Mouse (Mus musculus) layer of hippocampus, postnatal 36 days (tissue): ENCODE results near the gene Gm49403. TPM values are rescaled to one million over a fixed set of nuclear protein-coding genes. Genes with fewer than 3 reads are reported as not detected.
"Not testable (repeated sequence)": the region's sequence is repeated elsewhere in the genome, so short reads cannot be mapped to it uniquely, and the experiment has no call there.

Experiments
- DNase-seq, 2 experiments: peaks; one replicate each; pipeline ENCODE4 v3.0.0; 2022
- total RNA-seq, 2 experiments: library from RNA; stranded (reverse); gene quantifications; 2 replicates each; pipeline ENCODE4 v1.2.3; 2021

Gm49403 gene
- total RNA-seq, 2 experiments from 2014 or later: not detected

GRCm38 (mm10) chr19:8871267-8872186 lies 12.2 kb upstream of the Gm49403 start, which contains the start of gene Ubxn1:
Gene Ubxn1, plus strand, starts transcription at chr19:8871496.
- peak; percentile 99 to 100 for DNase-seq

GRCm38 (mm10) chr19:8872266-8872840 lies 11.4 kb upstream of the Gm49403 start:
- DNase-seq: no peak

GRCm38 (mm10) chr19:8875031-8875430 lies 8.7 kb upstream of the Gm49403 start:
- DNase-seq: no peak

DNA sequence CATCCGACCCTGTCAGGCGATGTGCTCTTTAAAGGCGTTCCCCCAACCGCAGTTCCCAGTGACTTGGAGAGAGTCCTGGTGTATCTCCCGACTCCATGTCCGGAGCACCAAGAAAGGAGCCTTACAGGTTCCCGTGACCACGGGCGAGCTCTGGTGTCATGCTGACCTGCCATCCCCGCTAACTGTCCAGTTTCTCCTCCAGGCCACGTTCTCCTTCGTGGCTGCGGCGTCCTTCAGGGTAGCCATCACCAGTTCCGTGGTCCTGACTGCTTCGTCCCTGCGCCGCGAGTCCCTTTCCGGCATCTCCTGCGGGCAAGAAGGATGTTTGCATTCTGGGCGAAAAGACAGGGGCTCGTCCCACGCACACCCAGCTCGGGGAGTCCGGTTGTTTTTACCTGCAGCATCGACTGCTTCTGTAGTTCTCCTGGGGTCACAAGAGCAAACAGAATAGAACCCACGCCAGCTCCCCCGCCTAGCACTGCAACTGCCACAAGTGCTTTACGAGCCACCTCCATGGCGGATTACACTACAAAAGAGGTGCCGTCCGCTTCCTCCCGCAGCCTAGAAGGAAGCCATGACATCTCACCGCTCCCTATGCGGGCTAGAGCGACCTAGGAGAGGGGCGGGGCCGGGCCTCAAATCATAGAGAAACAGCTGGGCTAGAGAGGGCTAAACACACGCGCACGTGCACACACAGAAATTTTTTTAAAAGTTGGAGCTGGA lies 3.3 kb upstream of the Gm49403 start, which contains the start of gene Uqcc3:
Gene Uqcc3, minus strand, starts transcription at position 613 of the 723 bp plus-strand sequence.
- peak; percentile 85 to 88 for DNase-seq

- no peak for DNase-seq
These were observed 2.7 kb upstream of the Gm49403 start for GRCm38 (mm10) chr19:8881034-8881392.

- DNase-seq: no peak
These were observed 3.3 kb downstream of the Gm49403 start for GRCm38 (mm10) chr19:8886916-8887584.

- no peak for DNase-seq
These were observed 4.1 kb downstream of the Gm49403 start for GRCm38 (mm10) chr19:8887585-8888463.

- peak; percentile 90 to 93 for DNase-seq
These were observed 5.0 kb downstream of the Gm49403 start, which contains the start of the genes 1810009A15Rik and Gm49416 for GRCm38 (mm10) chr19:8888511-8889385. Gene 1810009A15Rik, plus strand, starts transcription at chr19:8888853. Gene Gm49416, plus strand, starts transcription at chr19:8888926.

GRCm38 (mm10) chr19:8892829-8893766 lies 9.4 kb downstream of the Gm49403 start, which contains the start of gene Ints5:
Gene Ints5, plus strand, starts transcription at chr19:8893005.
- DNase-seq: peak; percentile 87

GRCm38 (mm10) chr19:8895397-8895960 lies 11.7 kb downstream of the Gm49403 start:
- no peak for DNase-seq

DNA sequence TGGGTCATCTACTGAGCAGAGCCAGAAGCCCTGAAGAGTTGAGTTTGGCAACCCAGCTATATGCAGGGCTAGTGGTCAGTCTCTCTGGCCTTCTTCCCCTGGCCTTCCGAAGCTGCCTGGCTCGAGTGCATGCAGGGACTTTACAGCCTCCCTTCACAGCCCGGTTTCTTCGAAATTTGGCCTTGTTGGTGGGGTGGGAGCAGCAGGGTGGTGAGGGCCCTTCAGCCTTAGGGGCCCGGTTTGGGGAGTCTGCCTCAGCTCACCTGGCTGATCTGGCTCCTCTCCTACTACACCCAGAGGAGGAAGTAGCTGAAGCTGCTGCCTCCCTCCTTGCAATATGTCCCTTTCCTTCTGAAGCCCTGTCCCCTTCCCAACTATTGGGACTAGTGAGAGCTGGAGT lies 12.5 kb downstream of the Gm49403 start:
- not testable (repeated sequence) for DNase-seq

- DNase-seq: peak in 1 of 2 experiments; percentile 37
These were observed 13.6 kb downstream of the Gm49403 start for GRCm38 (mm10) chr19:8897211-8897864.

- DNase-seq: peak; percentile 94 to 96
These were observed 14.2 kb downstream of the Gm49403 start, which contains the start of gene Ganab for GRCm38 (mm10) chr19:8897865-8898495. Gene Ganab, plus strand, starts transcription at chr19:8898071.

- DNase-seq: no peak
These were observed 14.8 kb downstream of the Gm49403 start for GRCm38 (mm10) chr19:8898576-8898975.

GRCm38 (mm10) chr19:8899079-8899478 lies 15.3 kb downstream of the Gm49403 start:
- DNase-seq: no peak

DNA sequence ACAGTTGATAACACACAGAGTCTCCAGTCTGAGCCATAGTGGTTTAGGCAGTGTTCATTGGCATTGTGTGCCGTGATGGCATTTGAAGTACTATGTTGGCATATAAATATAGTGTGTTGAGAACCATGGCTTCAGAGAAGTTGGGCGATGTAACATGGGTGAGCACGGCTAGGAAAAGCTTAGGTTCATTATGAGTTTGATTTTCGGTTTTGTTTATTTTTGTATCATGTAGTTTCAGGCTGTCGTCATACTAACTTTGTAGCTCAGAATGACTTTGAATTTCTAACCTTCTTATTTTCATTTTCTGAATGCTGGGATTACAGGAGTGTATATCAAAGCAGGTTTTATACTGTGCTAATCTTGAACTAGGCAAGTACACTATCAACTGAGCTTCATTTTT lies 19.7 kb downstream of the Gm49403 start:
- DNase-seq: no peak

GRCm38 (mm10) chr19:8908531-8908930 lies 24.8 kb downstream of the Gm49403 start:
- DNase-seq: no peak
